Mouse (Mus musculus) frontal cortex, postnatal 36 days (tissue): ENCODE measurements around the gene Stpg2.
"Not testable (repeated sequence)": the region's sequence is repeated elsewhere in the genome, so short reads cannot be mapped to it uniquely, and the experiment has no call there.

Experiments
- DNase-seq, 2 experiments: peaks; one replicate each; pipeline ENCODE4 v3.0.0; 2022; ENCODE audit warnings: low spot score in 2 of 2

Stpg2 gene

GRCm38 (mm10) chr3:139419142-139419541 is 213.6 kb downstream of the Stpg2 start:
- DNase-seq: no peak

DNA sequence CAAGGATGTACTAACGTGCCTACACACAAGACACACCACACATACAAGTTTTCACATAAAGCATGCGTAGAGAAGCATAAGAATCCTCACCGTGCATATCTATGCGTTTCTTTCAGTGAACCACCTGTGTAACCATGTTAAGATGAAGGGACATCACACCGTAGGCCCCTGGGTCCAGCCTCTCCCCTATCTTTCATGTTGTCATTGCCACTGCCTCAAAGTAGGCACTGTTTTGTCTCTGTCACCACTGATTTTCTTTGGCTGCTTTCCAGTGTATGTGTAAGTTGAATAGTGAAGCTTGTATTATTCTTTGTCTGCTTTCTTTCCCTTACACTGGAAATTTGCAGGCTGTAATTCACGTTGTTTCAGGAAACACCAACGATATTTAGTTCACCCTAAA is 236.7 kb downstream of the Stpg2 start:
- DNase-seq: no peak

DNA sequence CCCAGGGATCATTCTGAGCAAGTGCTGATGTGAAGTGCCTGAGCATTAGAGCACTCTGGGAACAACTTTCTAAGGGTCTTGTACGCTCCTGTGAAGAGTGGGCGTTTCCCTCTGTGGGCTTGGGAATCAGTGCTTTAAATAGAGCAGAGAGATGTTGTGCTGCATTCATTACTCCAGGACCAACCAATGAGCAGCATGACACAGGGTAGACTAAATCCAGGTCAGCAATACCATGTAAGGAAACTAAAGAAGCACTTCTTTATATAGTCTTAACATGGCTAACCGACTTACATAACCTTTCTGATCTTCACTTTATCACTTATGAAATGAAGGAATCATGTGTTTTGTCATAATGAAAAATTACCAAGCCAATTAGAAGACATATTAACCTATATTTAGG is 290.4 kb downstream of the Stpg2 start:
- no peak for DNase-seq

DNA sequence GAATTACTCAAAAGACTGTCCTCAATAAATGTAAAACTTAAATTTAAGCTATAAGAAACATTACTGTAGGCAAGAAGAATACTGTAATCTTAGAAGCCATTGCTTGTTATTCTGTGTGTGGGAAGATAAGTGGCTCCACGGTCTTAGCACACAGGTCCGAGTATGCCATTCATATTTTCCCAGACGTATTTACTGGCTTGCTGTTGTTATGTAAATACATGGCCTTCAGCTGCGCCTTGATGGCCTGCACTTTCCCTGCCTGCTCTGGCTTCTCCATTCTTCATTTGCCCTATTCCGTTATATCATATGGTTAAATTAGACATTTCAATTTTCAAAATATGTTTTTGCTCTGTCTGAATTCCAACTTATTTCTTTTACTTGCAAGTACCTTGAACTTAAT is 296.7 kb downstream of the Stpg2 start:
- no peak for DNase-seq

DNA sequence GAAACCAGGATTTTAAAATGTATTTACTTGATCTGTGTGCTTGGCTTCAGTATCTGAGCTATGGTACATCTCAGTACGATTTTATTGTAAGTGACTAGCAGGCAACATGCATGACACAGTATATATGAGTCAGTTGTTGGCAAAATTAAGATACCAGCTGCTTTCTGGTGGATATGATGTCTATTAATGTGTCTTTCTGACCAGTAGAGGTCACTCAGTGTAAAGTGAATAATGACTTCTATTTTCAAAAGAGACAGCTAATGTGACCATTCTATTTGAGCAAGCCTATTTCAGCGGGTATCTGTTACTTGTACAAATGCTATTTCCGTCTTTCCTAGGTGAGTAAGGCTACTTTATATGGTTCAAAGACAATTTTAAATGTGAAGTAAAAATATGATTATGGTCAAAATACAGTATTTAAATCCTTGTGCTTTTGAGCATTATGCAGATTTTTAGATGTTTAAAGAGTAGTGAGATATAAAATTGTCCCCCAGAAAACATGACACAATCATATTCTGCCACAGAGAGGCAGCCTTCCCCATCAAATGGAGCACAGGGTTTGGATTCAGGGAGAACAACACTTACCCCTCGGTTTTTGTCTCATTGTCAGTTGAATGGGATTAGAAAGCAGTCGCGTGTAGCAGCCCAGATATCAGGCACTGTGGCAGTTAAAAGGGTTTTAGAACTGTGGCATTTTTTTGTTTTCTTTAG is 303.9 kb downstream of the Stpg2 start:
- peak in 1 of 2 experiments; percentile 33 for DNase-seq

DNA sequence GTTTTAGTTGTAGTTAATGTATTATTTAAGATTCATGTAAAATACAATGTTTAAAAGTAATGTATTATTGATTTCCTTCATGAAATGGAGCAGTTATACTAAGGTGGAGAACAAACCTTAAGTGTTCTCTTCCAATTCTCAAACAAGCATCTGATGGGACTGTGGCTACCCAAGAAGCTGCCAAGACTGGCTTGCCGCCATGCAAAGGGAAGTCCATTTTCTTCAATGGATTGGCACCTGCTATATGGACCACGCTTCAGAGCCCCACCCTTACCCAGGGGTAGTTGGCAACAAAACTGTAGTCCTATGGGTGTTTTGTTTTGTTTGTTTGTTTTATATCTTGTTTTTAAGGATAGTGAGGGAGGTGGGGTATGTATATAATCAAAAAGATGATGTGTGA is 373.0 kb downstream of the Stpg2 start:
- no peak for DNase-seq

DNA sequence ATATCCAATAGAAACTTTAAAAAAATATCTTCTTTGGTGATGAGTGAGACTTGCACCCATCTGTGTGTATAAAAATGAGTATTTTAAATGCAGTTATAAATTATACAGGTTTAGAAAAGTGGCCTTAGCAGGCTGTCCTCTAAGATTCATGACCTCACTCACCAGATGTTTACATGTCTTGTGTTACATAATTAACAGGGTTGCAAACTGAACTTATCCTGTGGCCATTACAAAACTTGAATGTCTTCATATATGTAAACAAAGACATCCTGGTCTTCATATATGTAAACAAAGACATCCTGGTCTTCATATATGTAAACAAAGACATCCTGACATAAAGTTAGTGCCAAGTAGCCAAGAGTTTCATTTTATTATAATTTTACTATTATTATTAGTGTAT is 375.8 kb downstream of the Stpg2 start:
- DNase-seq: no peak

DNA sequence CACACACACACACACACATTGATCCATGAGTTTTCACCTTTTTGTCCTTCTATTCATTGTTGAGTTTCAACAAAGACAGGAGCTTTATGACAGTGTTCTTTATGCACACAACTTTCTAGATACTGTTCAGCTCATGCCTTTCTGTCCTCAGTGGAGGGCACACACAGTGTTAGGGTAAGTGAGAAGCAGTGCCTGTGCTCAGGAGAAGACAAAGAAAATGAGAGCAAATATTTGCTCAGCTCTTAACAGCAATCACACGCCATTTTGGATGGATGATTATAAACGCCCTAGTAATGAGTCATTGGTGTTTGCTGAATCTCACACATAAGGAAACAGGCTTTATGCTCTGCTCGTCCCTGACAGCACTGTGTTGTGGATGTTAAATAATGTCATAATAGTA is 394.0 kb downstream of the Stpg2 start:
- DNase-seq: no peak

DNA sequence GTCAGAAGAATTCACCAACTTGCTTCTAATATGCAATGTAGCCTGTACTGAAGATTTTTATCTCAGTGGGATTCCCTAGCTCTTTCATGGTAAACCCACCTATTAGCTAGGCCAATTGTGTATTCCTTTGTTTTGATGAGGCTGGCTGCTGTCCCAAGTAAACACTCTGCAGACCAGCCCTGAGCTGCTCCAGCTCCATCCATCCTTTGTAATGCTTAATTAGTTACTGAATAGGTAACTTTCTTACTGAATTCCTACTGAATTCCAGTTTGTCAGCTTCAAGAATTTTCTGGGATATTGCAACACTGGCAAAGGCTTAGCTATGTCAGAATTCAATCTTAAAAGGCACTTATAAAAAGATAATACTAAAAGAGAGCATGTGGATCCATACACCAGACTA is 402.8 kb downstream of the Stpg2 start:
- DNase-seq: not testable (repeated sequence)

GRCm38 (mm10) chr3:139614641-139615040 is 409.1 kb downstream of the Stpg2 start:
- no peak for DNase-seq

- DNase-seq: no peak
Measured at GRCm38 (mm10) chr3:139615791-139616190, 410.3 kb downstream of the Stpg2 start.

- no peak for DNase-seq
Measured at GRCm38 (mm10) chr3:139637887-139638286, 432.4 kb downstream of the Stpg2 start.

GRCm38 (mm10) chr3:139651505-139651904 is 446.0 kb downstream of the Stpg2 start:
- DNase-seq: no peak

- no peak for DNase-seq
Measured at GRCm38 (mm10) chr3:139659416-139659815, 453.9 kb downstream of the Stpg2 start.

- DNase-seq: no peak
Measured at GRCm38 (mm10) chr3:139662241-139662640, 456.7 kb downstream of the Stpg2 start.

GRCm38 (mm10) chr3:139663712-139664245 is 458.3 kb downstream of the Stpg2 start:
- no peak for DNase-seq

- no peak for DNase-seq
Measured at GRCm38 (mm10) chr3:139665047-139665446, 459.6 kb downstream of the Stpg2 start.

DNA sequence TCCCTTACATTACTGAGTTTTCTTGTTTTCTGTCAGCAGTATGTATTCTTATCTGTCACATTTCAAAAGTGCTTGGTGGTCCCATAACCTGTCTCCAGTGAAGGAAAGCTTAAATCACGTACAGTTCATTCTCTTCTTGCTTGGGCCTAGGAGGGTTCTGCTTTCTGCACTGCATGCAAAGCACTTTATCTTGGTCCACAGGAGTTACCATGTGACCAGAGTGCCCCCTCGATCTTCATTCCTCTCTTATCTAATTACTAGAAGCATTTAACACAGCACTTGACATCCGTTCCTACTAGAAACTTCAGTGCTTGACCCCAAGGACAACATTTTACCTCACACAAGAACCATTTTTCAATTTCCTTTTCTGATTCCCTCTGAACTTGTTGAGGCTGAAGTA is 470.7 kb downstream of the Stpg2 start:
- no peak for DNase-seq

GRCm38 (mm10) chr3:139676723-139677122 is 471.2 kb downstream of the Stpg2 start:
- no peak for DNase-seq

DNA sequence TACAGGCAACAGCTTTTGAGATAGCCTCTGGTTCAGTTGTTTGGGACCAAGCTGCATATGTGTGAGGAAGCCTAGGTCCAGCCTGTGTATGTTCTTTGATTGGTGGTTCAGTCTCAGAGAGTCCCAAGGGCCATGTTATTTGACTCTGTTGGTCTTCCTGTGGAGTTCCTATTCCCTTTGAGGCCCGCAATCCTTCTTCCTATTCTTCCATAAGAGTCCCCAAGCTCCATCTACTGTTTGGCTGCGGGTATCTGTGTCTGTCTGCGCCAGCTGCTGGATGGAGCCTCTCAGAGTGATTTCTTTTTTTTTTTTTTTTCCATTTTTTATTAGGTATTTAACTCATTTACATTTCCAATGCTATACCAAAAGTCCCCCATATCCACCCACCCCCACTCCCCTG is 498.7 kb downstream of the Stpg2 start:
- DNase-seq: not testable (repeated sequence)

GRCm38 (mm10) chr3:139707396-139707795 is 501.9 kb downstream of the Stpg2 start:
- DNase-seq: not testable (repeated sequence)

- peak in 1 of 2 experiments; percentile 4 for DNase-seq
Measured at GRCm38 (mm10) chr3:139709794-139710193, 504.3 kb downstream of the Stpg2 start.

- DNase-seq: no peak
Measured at GRCm38 (mm10) chr3:139728751-139729150, 523.3 kb downstream of the Stpg2 start.

- no peak for DNase-seq
Measured at GRCm38 (mm10) chr3:139729248-139729647, 523.8 kb downstream of the Stpg2 start.
